Mouse (Mus musculus) heart, adult 2 months (tissue): ENCODE results near the gene Aip. TPM values are rescaled to one million over a fixed set of nuclear protein-coding genes. Genes with fewer than 3 reads are reported as not detected.
A peak's percentile ranks its signal among the peaks of the same experiment; 100 is the strongest.

ENCODE experiments used
- DNase-seq, 2 experiments: peaks; one replicate each; pipeline ENCODE4 v3.0.0; 2021
- H3K27ac ChIP-seq: fragments of 200-600 bp; 2 replicates; pipeline ENCODE4 v1.8.1; 2022
- H3K27me3 ChIP-seq: fragments of 200-500 bp; 2 replicates; pipeline ENCODE4 v1.6.1; 2012; ENCODE audit warnings: mild to moderate bottlenecking, low read length, inconsistent platforms, mixed read lengths; ENCODE audit not compliant: control insufficient read depth, insufficient read depth
- H3K36me3 ChIP-seq: fragments of 200-500 bp; 2 replicates; pipeline ENCODE4 v1.6.1; 2012; ENCODE audit warnings: low read length, inconsistent platforms; ENCODE audit not compliant: control insufficient read depth, insufficient read depth
- H3K4me1 ChIP-seq: fragments of 200-500 bp; 2 replicates; pipeline ENCODE4 v1.6.1; 2011; ENCODE audit warnings: low read length; ENCODE audit not compliant: control insufficient read depth, insufficient read depth
- H3K4me3 ChIP-seq: fragments of 200-600 bp; 2 replicates; pipeline ENCODE4 v1.8.1; 2022
- H3K79me2 ChIP-seq: fragments of 200-500 bp; replicated peaks from 2 replicates; pipeline ENCODE4 v1.6.1; 2012; ENCODE audit warnings: mild to moderate bottlenecking, inconsistent platforms, low read length, moderate library complexity, mixed read lengths; ENCODE audit not compliant: control insufficient read depth, insufficient read depth
- H3K9ac ChIP-seq: fragments of 200-500 bp; 2 replicates; pipeline ENCODE4 v1.6.1; 2012; ENCODE audit warnings: low read depth, mild to moderate bottlenecking, control low read depth, inconsistent platforms, low read length, mixed read lengths
- CTCF ChIP-seq: fragments of 200-600 bp; IDR thresholded peaks from 2 replicates; pipeline ENCODE4 v1.8.1; 2022; ENCODE audit warnings: antibody characterized with exemption, mild to moderate bottlenecking, moderate library complexity
- EP300 ChIP-seq: fragments of 200-500 bp; IDR thresholded peaks from 2 replicates; pipeline ENCODE4 v1.6.1; 2011; ENCODE audit warnings: low read depth, low read length, control low read depth; ENCODE audit not compliant: insufficient read depth
- POLR2A ChIP-seq: fragments of 200-500 bp; IDR thresholded peaks from 2 replicates; pipeline ENCODE4 v1.6.1; 2011; ENCODE audit warnings: mild to moderate bottlenecking, low read depth, low read length, control low read depth; ENCODE audit not compliant: insufficient read depth
- WGBS: fragments of 180-500 bp; shearing (Covaris S2); methylation state at CpG from one replicate; pipeline ENCODE4 v1.1.7; 2018; 5-methylcytosine and 5-hydroxymethylcytosine counted together
- intact Hi-C: fragments of 180-260 bp; cut with DNase I; formaldehyde crosslinking; loops from one replicate; pipeline ENCODE4 v1.15.1; 2025
- polyA plus RNA-seq: library from polyadenylated mRNA; depleted of rRNA; stranded (reverse); fragments of >200 nt; gene quantifications from 2 replicates; pipeline ENCODE4 v1.2.3, GENCODE M21; 2012
- total RNA-seq, 2 experiments: library from RNA; stranded (reverse); gene quantifications; 2 replicates each; pipeline ENCODE4 v1.2.3; 2021

The Aip gene
- total and polyA plus RNA-seq, 3 experiments: 55.1 to 69.4 (median 60.6) TPM

- no peaks in the 10 kb centered on the region for H3K79me2 ChIP-seq
- WGBS: 42% methylated on average over 9 of the region's 9 CpGs
- H3K4me3 ChIP-seq: peak overlapping the region; percentile 75
- TF ChIP-seq POLR2A (peak; percentile 83; the same call in 1 of the 2 replicates), EP300 (no peak)
- H3K27ac ChIP-seq: peak overlapping the region; percentile 97
- DNase-seq: no peak
- no peaks in the 10 kb centered on the region for H3K27me3 ChIP-seq
- H3K4me1 ChIP-seq: peaks cover 9% of the 10 kb centered on the region
- H3K9ac ChIP-seq: peak overlapping the region; percentile 37
- intact Hi-C loops: loop anchor here (2.0 kb wide), 1 partner anchor 15 kb away; the partner anchor contains the start of gene Rps6kb2
- no peaks in the 10 kb centered on the region for H3K36me3 ChIP-seq
Observed at GRCm38 (mm10) chr19:4147782-4148490, 22.3 kb upstream of the Aip start.

- no peak overlapping the region for H3K9ac ChIP-seq
- H3K36me3 ChIP-seq: no peaks in the 10 kb centered on the region
- peaks cover 8% of the 10 kb centered on the region for H3K4me1 ChIP-seq
- H3K27me3 ChIP-seq: no peaks in the 10 kb centered on the region
- H3K4me3 ChIP-seq: no peak overlapping the region
- 60% methylated on average over 3 of the region's 3 CpGs for WGBS
- H3K79me2 ChIP-seq: no peaks in the 10 kb centered on the region
- no peak for DNase-seq
- intact Hi-C loops: no loop called here
- H3K27ac ChIP-seq: peak overlapping the region; percentile 97; the same call in 1 of the 2 replicates
- TF ChIP-seq EP300 (no peak), CTCF (no peak), POLR2A (no peak)
Observed at GRCm38 (mm10) chr19:4147022-4147405, 21.4 kb upstream of the Aip start.

GRCm38 (mm10) chr19:4146366-4147021 is 20.8 kb upstream of the Aip start:
- WGBS: 66% methylated on average over 12 of the region's 12 CpGs
- H3K4me1 ChIP-seq: peaks cover 8% of the 10 kb centered on the region
- H3K79me2 ChIP-seq: no peaks in the 10 kb centered on the region
- peak overlapping the region; percentile 1; the same call in 1 of the 2 replicates for H3K27ac ChIP-seq
- TF ChIP-seq EP300 (no peak), POLR2A (no peak), CTCF (no peak)
- intact Hi-C loops: no loop called here
- DNase-seq: no peak
- H3K4me3 ChIP-seq: no peak overlapping the region
- H3K9ac ChIP-seq: no peak overlapping the region
- no peaks in the 10 kb centered on the region for H3K36me3 ChIP-seq
- H3K27me3 ChIP-seq: no peaks in the 10 kb centered on the region

GRCm38 (mm10) chr19:4145936-4146335 is 20.3 kb upstream of the Aip start:
- Histone ChIP-seq H3K36me3 (no peaks in the 10 kb centered on the region), H3K9ac (no peak overlapping the region), H3K27ac (peak overlapping the region; percentile 68; the same call in 1 of the 2 replicates), H3K27me3 (no peaks in the 10 kb centered on the region), H3K4me1 (peaks cover 8% of the 10 kb centered on the region), H3K79me2 (no peaks in the 10 kb centered on the region), H3K4me3 (no peak overlapping the region)
- TF ChIP-seq CTCF: no peak
- TF ChIP-seq POLR2A: no peak
- no peak for TF ChIP-seq EP300
- no peak for DNase-seq
- WGBS: 92% methylated on average over 5 of the region's 5 CpGs
- intact Hi-C loops: no loop called here

- peak in 1 of 2 experiments; percentile 63 for DNase-seq
- TF ChIP-seq POLR2A (no peak), CTCF (no peak)
- 55% methylated on average over 16 of the region's 16 CpGs for WGBS
Observed at GRCm38 (mm10) chr19:4144550-4145498, 19.2 kb upstream of the Aip start.

More at GRCm38 (mm10) chr19:4144550-4145498, 19.2 kb upstream of the Aip start:
- intact Hi-C loops: no loop called here
- peak overlapping the region; percentile 68 for H3K27ac ChIP-seq
- H3K4me3 ChIP-seq: no peak overlapping the region
- no peak overlapping the region for H3K9ac ChIP-seq
- H3K79me2 ChIP-seq: no peaks in the 10 kb centered on the region
- peaks cover 7% of the 10 kb centered on the region for H3K4me1 ChIP-seq
- no peaks in the 10 kb centered on the region for H3K36me3 ChIP-seq
- H3K27me3 ChIP-seq: no peaks in the 10 kb centered on the region
